Mouse (Mus musculus): ENCODE results near the gene Col5a2.
"Not testable (repeated sequence)": the region's sequence is repeated elsewhere in the genome, so short reads cannot be mapped to it uniquely, and the experiment has no call there.

Gene Col5a2

GRCm38 (mm10) chr1:45502865-45503332, at the start of gene Col5a2:
Gene Col5a2 (minus strand): TSS chr1:45503282.
- DNase-seq (ENCODE audit: low read depth, low spot score): no peak

DNA sequence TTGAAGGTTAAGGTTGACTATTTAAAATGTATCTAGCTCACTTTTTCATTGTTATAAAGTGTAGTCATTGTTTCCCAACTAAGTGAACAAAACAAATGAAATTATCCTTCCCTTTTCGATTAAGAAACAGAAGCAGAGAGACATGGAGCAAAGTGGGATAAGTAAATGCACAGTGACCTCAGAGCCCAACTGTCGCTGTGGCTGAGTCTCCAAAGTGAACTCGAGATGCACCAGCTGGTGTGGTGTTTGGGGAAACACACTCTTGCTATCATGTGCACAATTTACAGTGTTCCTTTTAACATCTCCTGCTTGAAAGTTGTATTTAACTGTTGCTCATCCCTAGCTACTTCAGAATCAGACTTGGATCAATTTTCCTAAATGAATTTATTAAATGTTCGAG, 47.4 kb upstream of the Col5a2 start:
- DNase-seq (ENCODE audit: low read depth, low spot score): no peak

GRCm38 (mm10) chr1:45541888-45542287, 38.8 kb upstream of the Col5a2 start:
- DNase-seq (ENCODE audit: low read depth, low spot score): no peak

DNA sequence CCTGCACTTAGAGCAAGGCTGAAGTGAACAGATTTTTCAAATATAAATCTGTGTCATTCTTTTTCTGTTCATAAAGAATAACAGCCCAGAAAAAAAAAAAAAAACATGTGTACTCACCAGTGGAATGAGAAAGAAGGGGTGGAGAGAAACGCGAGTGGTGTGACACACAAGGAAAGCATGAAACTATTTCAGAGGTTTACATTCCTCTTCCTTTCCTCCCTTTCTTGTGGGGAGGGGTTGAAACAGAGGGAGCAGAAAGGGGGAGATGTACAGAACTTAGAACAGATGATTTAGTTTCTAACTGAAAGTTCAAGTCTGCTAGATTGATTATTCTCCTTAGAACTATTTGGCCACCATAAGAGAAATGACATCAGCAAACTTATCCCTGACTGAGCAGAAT, 38.1 kb upstream of the Col5a2 start:
- no peak for DNase-seq (ENCODE audit: low read depth, low spot score)

GRCm38 (mm10) chr1:45531486-45531885, 28.4 kb upstream of the Col5a2 start:
- no peak for DNase-seq (ENCODE audit: low read depth, low spot score)

GRCm38 (mm10) chr1:45527476-45527875, 24.4 kb upstream of the Col5a2 start:
- not testable (repeated sequence) for DNase-seq (ENCODE audit: low read depth, low spot score)

- no peak for DNase-seq (ENCODE audit: low read depth, low spot score)
Observed at GRCm38 (mm10) chr1:45523601-45524000, 20.5 kb upstream of the Col5a2 start.

DNA sequence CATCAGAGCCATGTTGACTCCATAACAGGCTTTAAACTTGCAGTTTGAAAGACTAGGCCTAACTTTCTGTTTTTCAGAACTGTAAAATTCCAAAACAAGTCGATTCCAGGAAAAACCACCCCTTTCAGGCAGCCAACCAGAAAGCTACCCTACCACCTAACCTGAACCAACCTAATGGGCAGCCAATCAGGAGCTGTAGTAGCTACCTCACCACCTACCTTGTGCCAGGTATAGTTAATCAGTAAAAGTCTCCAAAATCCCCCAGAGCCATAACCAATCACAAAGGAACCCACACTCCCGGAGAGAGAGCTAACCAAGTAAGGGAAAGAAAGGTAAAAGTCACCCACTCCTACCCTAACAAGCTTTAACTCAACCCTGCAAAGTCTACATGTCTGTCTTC, 18.4 kb upstream of the Col5a2 start:
- DNase-seq (ENCODE audit: low read depth, low spot score): no peak

DNA sequence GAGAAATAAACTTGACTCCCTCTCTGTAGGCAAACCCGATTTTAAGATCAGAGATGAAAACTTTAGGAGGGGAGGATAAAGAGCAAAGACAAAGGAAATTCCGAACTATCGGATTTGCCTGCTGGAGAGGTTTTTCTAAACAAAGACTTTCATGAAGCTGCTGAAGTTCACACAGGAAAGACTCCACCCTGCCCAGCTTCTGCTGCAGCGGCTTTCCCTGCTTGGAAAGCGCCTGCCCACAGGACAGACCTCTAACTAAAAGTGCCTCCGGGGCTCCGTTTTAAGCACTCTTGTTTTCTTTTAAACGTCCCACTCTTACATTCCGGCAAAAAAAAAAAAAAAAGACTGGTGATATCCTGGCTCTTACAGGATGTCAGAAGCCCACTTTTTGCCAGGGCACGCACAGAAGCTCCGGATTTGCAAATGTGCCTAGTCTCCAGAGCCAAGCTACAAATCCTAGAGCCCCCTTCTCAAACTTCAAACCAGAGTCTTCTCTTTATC, 791 bp downstream of the Col5a2 start:
- no peak for DNase-seq (ENCODE audit: low read depth, low spot score)

DNA sequence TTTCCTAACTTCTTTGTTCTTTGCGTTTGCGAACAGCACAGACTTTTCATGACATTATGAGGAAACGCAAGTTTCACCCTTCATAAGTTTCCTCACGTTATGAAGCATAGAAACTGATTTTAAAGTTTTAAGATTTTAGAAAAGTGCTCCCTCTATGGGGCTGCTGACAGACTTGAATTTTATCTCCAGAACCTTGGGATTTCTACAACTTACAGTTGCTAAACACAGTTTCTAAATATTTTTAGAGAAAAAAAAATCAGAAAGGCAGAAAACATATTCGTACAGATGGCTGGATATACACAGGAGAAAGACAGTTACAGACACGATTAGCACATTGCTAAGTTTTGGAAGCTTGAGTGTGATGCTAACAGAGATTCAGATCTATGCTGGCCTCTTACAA, 1.6 kb downstream of the Col5a2 start:
- DNase-seq (ENCODE audit: low read depth, low spot score): no peak

DNA sequence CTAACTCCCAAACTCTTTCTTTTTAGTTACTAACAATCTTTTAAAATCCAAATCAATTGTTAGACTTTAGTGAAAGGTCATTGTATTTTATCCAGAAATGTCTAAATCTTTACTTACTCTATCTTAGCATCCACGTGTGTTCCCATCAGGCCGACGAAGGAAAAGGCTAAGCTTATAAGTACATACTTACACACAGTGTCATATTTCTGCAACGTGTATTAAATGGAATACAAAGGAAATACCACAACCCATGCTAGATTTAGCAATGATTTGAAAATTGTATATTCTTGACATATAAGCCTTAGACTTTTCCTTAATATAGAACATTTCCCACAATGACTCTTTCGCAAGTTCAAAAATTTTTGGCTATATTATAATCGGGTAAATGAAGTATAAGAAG, 2.6 kb downstream of the Col5a2 start:
- no peak for DNase-seq (ENCODE audit: low read depth, low spot score)

DNA sequence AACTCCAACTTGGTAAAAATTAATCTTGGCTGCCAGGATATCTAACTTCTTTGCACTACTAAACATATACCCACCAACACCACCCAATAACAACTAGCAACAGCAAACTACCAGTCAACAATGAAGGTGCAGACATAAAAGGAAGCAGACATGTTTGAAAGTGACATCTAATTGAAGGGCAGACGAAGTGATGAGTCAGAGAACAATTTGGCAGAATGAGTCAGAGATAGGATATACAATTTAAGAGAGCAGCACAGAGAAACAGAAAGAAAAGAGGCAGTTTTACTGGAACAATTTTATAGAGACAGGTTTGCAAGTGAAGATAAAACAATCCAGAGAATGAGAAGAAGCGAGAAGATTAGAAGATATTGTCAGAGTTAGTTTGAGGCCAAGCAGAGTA, 8.1 kb downstream of the Col5a2 start:
- DNase-seq (ENCODE audit: low read depth, low spot score): no peak

GRCm38 (mm10) chr1:45492130-45492723, 10.9 kb downstream of the Col5a2 start:
- DNase-seq (ENCODE audit: low read depth, low spot score): no peak

DNA sequence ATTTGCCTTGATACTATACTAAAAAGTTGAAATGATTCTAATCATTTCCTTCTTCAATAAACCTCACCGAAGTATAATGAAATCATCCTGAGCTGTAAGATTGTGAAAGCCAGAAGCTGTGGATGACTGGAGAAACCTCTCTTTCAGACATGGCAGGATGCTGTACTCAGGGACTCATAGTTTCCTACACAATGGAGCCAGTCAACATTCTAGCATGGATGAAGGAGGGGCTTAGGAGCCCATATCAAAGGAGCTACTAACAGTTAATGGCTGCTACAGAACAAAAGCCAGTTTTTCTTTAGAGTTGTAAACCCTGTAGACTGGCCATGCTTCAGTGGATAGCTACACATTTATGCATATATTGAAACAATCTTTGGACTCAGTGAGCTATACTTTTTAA, 12.6 kb downstream of the Col5a2 start:
- DNase-seq (ENCODE audit: low read depth, low spot score): no peak

DNA sequence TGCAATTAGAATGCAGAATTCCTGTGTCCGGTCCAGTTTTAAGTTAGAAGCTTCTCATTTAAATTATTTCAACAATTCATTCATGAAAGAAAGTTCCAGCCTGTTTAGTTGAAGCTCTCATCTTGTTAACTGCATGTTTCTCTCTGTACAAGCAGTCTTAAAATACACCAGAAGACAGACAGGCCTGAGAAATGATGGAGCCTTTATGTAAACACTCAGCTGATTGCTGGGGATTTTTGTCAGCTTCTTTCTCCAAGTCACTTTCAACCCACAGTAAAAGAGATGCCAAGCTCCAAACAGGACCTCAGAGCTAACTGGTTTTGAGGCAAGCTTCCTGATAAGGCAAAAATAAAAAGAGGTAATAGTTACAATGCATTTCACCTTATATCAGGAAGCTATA, 14.8 kb downstream of the Col5a2 start:
- no peak for DNase-seq (ENCODE audit: low read depth, low spot score)

DNA sequence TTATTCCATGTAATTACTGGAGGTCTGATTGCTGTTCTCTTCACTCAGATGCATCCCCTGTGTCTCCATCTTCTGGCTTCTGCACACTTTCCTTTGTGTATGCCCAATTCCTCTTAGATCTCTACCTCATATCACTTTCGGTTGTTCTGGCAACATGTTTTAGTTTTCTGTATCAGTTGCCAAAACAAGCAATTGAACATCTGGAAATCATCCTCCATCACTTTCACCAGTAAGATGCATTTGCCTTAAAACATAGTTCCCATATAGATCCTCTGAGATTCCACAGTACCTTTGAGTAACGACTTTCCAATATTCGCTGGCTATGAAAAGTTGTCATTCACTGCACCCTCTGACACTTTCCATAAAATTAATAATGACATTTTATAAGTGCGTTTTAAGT, 20.1 kb downstream of the Col5a2 start:
- DNase-seq (ENCODE audit: low read depth, low spot score): no peak

- DNase-seq (ENCODE audit: low read depth, low spot score): no peak
Observed at GRCm38 (mm10) chr1:45481876-45482275, 21.2 kb downstream of the Col5a2 start.

- no peak for DNase-seq (ENCODE audit: low read depth, low spot score)
Observed at GRCm38 (mm10) chr1:45479087-45479486, 24.0 kb downstream of the Col5a2 start.

DNA sequence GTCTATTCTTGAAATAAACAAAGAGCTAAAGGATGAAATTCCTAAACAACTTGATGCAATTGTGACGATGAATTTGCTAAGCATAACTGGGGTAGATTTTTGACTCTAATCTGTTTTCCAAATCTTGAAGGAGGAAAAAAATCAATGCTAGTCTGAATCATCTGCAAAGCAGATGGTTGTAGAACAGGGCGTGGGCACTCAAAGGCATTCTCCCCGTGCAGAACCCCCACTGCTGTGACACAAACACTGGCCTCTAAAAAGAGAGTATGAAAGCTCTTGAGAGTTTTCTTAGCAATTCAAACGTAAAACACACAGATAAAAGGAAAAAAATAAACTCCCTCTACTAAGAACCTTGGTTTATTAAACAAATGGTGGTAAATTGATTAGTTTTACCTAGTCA, 30.3 kb downstream of the Col5a2 start:
- no peak for DNase-seq (ENCODE audit: low read depth, low spot score)

GRCm38 (mm10) chr1:45460767-45461166, 42.3 kb downstream of the Col5a2 start:
- DNase-seq (ENCODE audit: low read depth, low spot score): no peak

DNA sequence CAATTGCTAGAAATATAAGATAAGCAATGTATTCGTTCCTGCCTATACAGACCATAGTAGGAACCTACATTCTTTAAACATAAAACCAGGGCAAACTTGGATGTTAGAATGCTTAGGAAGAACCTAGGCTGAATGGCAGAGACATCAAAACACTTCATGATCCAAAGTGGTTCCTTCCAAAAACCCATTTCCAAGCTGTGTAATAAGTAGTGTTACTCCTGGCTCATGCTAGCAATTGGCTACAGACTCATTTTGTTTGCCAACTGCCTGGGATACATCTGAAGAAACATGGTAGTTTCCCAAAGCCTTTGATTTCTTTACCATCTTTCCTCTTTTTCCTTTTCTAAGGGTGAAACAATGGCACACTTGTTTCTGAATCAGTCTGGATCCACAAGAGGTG, 47.3 kb downstream of the Col5a2 start:
- no peak for DNase-seq (ENCODE audit: low read depth, low spot score)

DNA sequence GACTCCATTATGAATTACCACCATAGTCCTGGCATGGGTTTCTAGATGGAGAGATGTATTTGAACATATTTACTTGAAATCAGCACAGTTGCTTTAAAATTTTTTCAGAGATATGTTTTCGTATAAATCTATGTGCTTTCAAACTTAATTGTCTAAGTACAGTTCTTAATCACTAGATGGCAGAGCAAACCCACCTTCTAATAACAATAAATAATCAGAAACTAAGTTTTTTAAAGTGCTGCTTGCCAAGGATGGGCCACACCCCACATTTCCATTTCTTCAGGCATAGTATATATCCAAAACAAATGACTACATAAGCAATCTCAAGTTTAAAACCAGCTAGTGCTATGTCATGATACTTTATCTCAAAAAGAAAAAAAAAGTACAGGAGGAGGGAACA, 54.2 kb downstream of the Col5a2 start:
- no peak for DNase-seq (ENCODE audit: low read depth, low spot score)

- peak; percentile 18 for DNase-seq (ENCODE audit: low read depth, low spot score)
Observed at GRCm38 (mm10) chr1:45431922-45432321, 71.2 kb downstream of the Col5a2 start.

GRCm38 (mm10) chr1:45430520-45430919, 72.6 kb downstream of the Col5a2 start:
- no peak for DNase-seq (ENCODE audit: low read depth, low spot score)

All from A20 (cell line).